Mouse (Mus musculus): ENCODE measurements around the gene Gm29564.
"Not testable (repeated sequence)": the region's sequence is repeated elsewhere in the genome, so short reads cannot be mapped to it uniquely, and the experiment has no call there.

Gene Gm29564

GRCm38 (mm10) chrY:78212693-78213092, at the start of gene Gm29564:
Gene Gm29564 (plus strand): TSS chrY:78212993.
- not testable (repeated sequence) for DNase-seq

Data from cerebellum, adult 18-20 months (tissue).